Mouse (Mus musculus) subcutaneous adipose tissue, adult 2 months (tissue): ENCODE results near the gene Nprl3. TPM values are rescaled to one million over a fixed set of nuclear protein-coding genes. Genes with fewer than 3 reads are reported as not detected.

Experiments used
- polyA plus RNA-seq: library from polyadenylated mRNA; depleted of rRNA; stranded (reverse); fragments of >200 nt; gene quantifications from 2 replicates; pipeline ENCODE4 v1.2.3, GENCODE M21; 2012; ENCODE audit warnings: low replicate concordance; rRNA removed

Nprl3 gene
- 119 and 138 TPM in 2 replicates for polyA plus RNA-seq

GRCm38 (mm10) chr11:32267188-32267884 lies at the start of gene Nprl3:
Nprl3 (minus strand) TSS chr11:32267707.

GRCm38 (mm10) chr11:32299865-32300264 lies 32.4 kb upstream of the Nprl3 start, which contains the start of gene Hbq1a:
Hbq1a (plus strand) TSS chr11:32300069.

GRCm38 (mm10) chr11:32296203-32296602 lies 28.7 kb upstream of the Nprl3 start, which contains the start of gene Hba-a2:
Hba-a2 (plus strand) TSS chr11:32296489.

GRCm38 (mm10) chr11:32286695-32287492 lies 19.4 kb upstream of the Nprl3 start, which contains the start of gene Hbq1b:
Hbq1b (plus strand) TSS chr11:32286965.

GRCm38 (mm10) chr11:32283091-32283777 lies 15.7 kb upstream of the Nprl3 start, which contains the start of gene Hba-a1:
Hba-a1 (plus strand) TSS chr11:32283511.

GRCm38 (mm10) chr11:32276347-32276746 lies 8.8 kb upstream of the Nprl3 start, which contains the start of gene Hba-x:
Hba-x (plus strand) TSS chr11:32276400.

GRCm38 (mm10) chr11:32226124-32226871 lies 41.2 kb downstream of the Nprl3 start, which contains the start of gene Mpg:
Mpg (plus strand) TSS chr11:32226505.

GRCm38 (mm10) chr11:32221951-32222409 lies 45.5 kb downstream of the Nprl3 start, which contains the start of gene Rhbdf1:
Rhbdf1 (minus strand) TSS chr11:32222300.

GRCm38 (mm10) chr11:32205058-32205873 lies 62.2 kb downstream of the Nprl3 start, which contains the start of gene Snrnp25:
Snrnp25 (plus strand) TSS chr11:32205415.

GRCm38 (mm10) chr11:32200075-32200601 lies 67.4 kb downstream of the Nprl3 start, which contains the start of gene Il9r:
Il9r (minus strand) TSS chr11:32200279.

Other genes with a start within 250 kb of the Nprl3 start
- gene Il9r, start 67.4 kb downstream of the Nprl3 start, polyA plus RNA-seq = 0.24 and 0.28 TPM in 2 replicates
- gene Snrnp25, start 62.3 kb downstream of the Nprl3 start, polyA plus RNA-seq = 20.6 and 25.6 TPM in 2 replicates
- gene Rhbdf1, start 45.4 kb downstream of the Nprl3 start, polyA plus RNA-seq = 143 and 170 TPM in 2 replicates
- gene Mpg, start 41.2 kb downstream of the Nprl3 start, polyA plus RNA-seq = 12.4 and 18.9 TPM in 2 replicates
- not detected in 2 replicates for gene Hba-x, start 8.7 kb upstream of the Nprl3 start, polyA plus RNA-seq
- 580 and 945 TPM in 2 replicates for gene Hba-a1, start 15.8 kb upstream of the Nprl3 start, polyA plus RNA-seq
- 0.36 and 1.1 TPM in 2 replicates for gene Hbq1b, start 19.3 kb upstream of the Nprl3 start, polyA plus RNA-seq
- gene Hba-a2, start 28.8 kb upstream of the Nprl3 start, polyA plus RNA-seq = 1,538 and 2,454 TPM in 2 replicates
- gene Hbq1a, start 32.4 kb upstream of the Nprl3 start, polyA plus RNA-seq = not detected in 2 replicates
- 23.2 and 58.2 TPM in 2 replicates for gene Sh3pxd2b, start 80.1 kb upstream of the Nprl3 start, polyA plus RNA-seq
- gene Ubtd2, start 187.7 kb upstream of the Nprl3 start, polyA plus RNA-seq = 11.8 and 25.6 TPM in 2 replicates